8 mouse cellular contexts compared by ENCODE assay signal in the genomic region with DNA sequence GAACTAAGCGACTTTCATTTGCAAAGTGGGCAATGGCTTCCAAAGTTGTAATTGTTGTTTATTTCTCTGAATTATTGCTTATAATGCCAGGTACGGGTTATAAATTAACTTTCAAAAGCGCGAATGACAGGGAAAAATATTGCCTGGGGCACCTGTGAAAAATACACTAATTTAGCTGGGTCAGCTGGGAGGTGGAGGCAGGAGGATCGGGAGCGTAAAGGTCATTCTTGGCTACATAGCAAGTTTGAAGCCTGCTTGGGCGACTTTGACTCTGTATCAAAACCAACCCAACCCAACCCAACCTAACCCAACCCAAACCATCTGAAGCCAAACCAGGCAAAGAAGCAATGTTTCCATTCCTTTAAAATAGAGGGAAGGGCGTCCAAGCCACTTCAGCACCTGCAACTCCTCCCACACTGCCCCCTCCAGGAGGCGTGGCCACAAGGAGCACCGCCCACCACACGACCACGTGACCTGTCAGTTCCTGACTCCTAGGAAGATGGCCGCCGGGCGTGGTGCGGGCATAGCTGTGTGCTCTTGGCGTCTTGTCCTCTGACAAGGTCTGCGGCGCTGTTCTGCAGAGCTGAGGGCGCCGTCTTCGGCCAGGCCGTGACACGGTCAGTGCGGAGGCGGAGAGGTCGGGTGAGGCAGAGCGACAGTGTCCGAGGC. TPM values are rescaled to one million over a fixed set of nuclear protein-coding genes. Genes with fewer than 3 reads are reported as not detected.
DNase-seq lines count a peak whose midpoint lies in the region; ATAC-seq and TF ChIP-seq lines count a peak whose summit lies in the region.

Kidins220 (plus strand) TSS at position 480 of the 669 bp plus-strand sequence.

- H3K4me3 ChIP-seq in cortical plate, adult 2 months (ENCODE audit: insufficient read depth, low read length): peak within 1 kb of the TSS; percentile 81

- ATAC-seq in activated CD4-positive, CD25-positive, alpha-beta regulatory T cell, adult 4 months: peak; percentile 87
- ATAC-seq in megakaryocyte progenitor cell, adult 5-6 weeks (replicated peaks; ENCODE audit: poor library complexity): peak; percentile 89

- no peak for TF ChIP-seq CTCF in cortical plate, adult 2 months (IDR thresholded peaks at IDR 0.05; ENCODE audit: extremely low read depth, insufficient read depth, low read length)

- peak; percentile 98 for DNase-seq in gastrocnemius, postnatal 10 days
- peak; percentile 94 for DNase-seq in induced T-regulatory cell, adult 2 months (ENCODE audit: low read depth)
- DNase-seq in left cerebral cortex, adult 9 months (ENCODE audit: low spot score in 2 of 2): peak; percentile 83 to 94
- peak; percentile 97 for DNase-seq in right cerebral cortex, postnatal 14 days
- peak; percentile 93 to 94 for DNase-seq in urinary bladder, postnatal 36 days (ENCODE audit: low spot score in 2 of 2)

- peak; percentile 98 for TF ChIP-seq POLR2A in cortical plate, adult 2 months (IDR thresholded peaks at IDR 0.05; ENCODE audit: extremely low read depth, insufficient read depth, low read length)

- H3K4me1 ChIP-seq in cortical plate, adult 2 months (ENCODE audit: control insufficient read depth, insufficient read depth, low read length): peaks cover 6% of the 10 kb centered on the region

- H3K27ac ChIP-seq in cortical plate, adult 2 months (ENCODE audit: insufficient read depth, low read length): peak within 1 kb of the TSS; percentile 64

RNA-seq across cellular contexts. Expression of gene Kidins220, which starts in this region (rescaled TPM):
- polyA plus RNA-seq in activated CD4-positive, CD25-positive, alpha-beta regulatory T cell, adult 4 months (2017; shearing (Covaris generic)): 10 to 100 TPM; 12.3 to 12.8 TPM
- 225 TPM in 2 replicates for polyA plus RNA-seq in cortical plate, adult 2 months (2012; rRNA removed)
- 10 to 100 TPM; 38.4 to 57.8 TPM for total RNA-seq in gastrocnemius, postnatal 10 days (2021)
- 29.2 and 29.4 TPM in 2 replicates for total RNA-seq in megakaryocyte progenitor cell, adult 5-6 weeks (2015)
- total RNA-seq in megakaryocyte progenitor cell, adult 5-6 weeks (2017): 48.5 and 69.9 TPM in 2 replicates

Comparison
In these comparisons a context has a peak if more than half of its experiments do, and no peak if none do; other contexts are left out.
1. Peak in every context shown above with its lines: DNase-seq, ATAC-seq, H3K4me3 ChIP-seq and H3K27ac ChIP-seq.
2. RNA of gene Kidins220 (polyA plus RNA-seq): 225 TPM in cortical plate, adult 2 months; 12.3 to 12.8 TPM in activated CD4-positive, CD25-positive, alpha-beta regulatory T cell, adult 4 months; every median in the first group is over 10 times any median in the second.